Mouse (Mus musculus) neural tube, embryonic 12.5 days (tissue): ENCODE measurements at regions not wholly inside any gene's neighbourhood (a gene's known extent, or its start where the extent isn't known, plus 50 kb on each side); places are given as distances from the start of the nearest gene placed in this dataset.

Experiments used
- ATAC-seq: fragments of 200-750 bp; cut with Nextera tagmentation; 2 replicates; pipeline ENCODE4 v1.8.0; 2017; ENCODE audit warnings: low read depth, mild to moderate bottlenecking, moderate TSS enrichment, moderate library complexity; ENCODE audit not compliant: low FRiP score
- H3K27ac ChIP-seq: fragments of 300-500 bp; sonication (generic); 2 replicates; pipeline ENCODE4 v1.5.1; 2016
- H3K27me3 ChIP-seq: fragments of 300-500 bp; sonication (generic); replicated peaks from 2 replicates; pipeline ENCODE4 v1.6.1; 2016; ENCODE audit warnings: mild to moderate bottlenecking
- H3K36me3 ChIP-seq: fragments of 300-500 bp; sonication (generic); 2 replicates; pipeline ENCODE4 v1.6.1; 2016; ENCODE audit warnings: mild to moderate bottlenecking
- H3K4me1 ChIP-seq: fragments of 300-500 bp; sonication (generic); 2 replicates; pipeline ENCODE4 v1.6.1; 2016
- H3K4me2 ChIP-seq: fragments of 300-500 bp; sonication (generic); replicated peaks from 2 replicates; pipeline ENCODE4 v1.6.1; 2016; ENCODE audit warnings: mild to moderate bottlenecking
- H3K4me3 ChIP-seq: fragments of 300-500 bp; sonication (generic); 2 replicates; pipeline ENCODE4 v1.5.1; 2016
- H3K9ac ChIP-seq: fragments of 300-500 bp; sonication (generic); 2 replicates; pipeline ENCODE4 v1.6.1; 2016; ENCODE audit warnings: mild to moderate bottlenecking
- H3K9me3 ChIP-seq: fragments of 300-500 bp; sonication (generic); 2 replicates; pipeline ENCODE4 v1.6.1; 2016; ENCODE audit warnings: mild to moderate bottlenecking
- WGBS: fragments of 180-500 bp; shearing (Covaris S2); methylation state at CpG from one replicate; pipeline ENCODE4 v1.1.7; 2016; 5-methylcytosine and 5-hydroxymethylcytosine counted together

DNA sequence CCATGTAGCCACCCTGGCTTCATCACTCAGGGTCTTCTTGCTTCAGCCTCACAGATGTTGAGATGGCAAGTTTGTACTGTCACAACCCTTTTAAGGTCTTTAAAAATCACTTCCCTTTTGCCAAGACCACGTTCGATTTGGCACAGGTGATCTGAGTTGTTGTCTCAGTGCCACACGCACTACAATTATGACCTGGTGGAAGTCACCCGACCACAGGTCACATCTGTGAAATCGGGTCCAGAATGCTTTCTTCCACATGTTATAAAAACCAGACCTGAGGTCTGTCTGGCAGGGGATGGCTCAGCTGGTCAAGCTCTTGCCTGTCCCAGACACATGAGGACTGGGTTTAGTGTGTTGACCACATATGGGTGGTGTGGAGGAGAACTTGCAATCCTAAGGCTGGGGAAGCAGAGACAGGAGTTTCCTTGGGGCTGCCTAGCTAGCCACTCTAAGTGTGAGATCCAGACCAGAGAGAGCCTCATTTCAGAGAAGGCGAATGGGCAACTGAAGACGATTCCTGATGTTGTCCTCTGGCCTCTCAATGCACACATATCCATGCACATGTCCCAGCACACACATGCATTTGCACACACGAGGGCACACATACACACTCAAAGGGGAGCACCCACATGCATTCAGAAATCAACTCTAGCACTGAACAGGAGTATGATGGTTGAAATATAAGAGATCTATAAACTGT is 176.4 kb downstream of the Foxo1 start:
- ATAC-seq, result no peak
- Histone ChIP-seq H3K27ac (no peak overlapping the region), H3K9ac (no peak overlapping the region), H3K27me3 (no peaks in the 10 kb centered on the region), H3K4me3 (no peak overlapping the region), H3K4me1 (peaks cover 6% of the 10 kb centered on the region; the same call in 1 of the 2 replicates), H3K9me3 (no peaks in the 10 kb centered on the region), H3K4me2 (no peak overlapping the region), H3K36me3 (no peaks in the 10 kb centered on the region)
- WGBS, result 86% methylated on average over 8 of the region's 8 CpGs

DNA sequence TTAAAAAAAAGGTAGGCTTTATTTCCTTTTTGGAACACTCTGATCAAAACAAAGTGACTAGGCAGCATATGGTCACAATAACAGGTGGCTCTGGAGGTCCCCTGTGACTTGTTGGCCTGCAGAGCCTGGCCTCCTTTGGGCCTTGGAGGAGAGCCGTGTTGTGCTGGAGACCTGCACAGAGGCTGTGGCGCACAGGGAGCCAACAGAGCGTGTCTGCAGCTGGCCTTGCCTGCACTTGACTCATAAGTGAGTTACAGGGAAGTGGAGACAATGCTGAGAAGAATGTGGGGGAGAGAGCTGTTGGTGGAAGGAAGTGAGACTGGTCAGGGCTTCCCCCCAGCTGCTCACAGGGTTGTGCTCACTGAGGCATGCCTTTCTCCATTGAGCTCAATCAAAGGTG is 175.7 kb downstream of the Foxo1 start:
- ATAC-seq, result peak; percentile 44; the same call in 1 of the 2 replicates
- Histone ChIP-seq H3K27me3 (no peaks in the 10 kb centered on the region), H3K4me1 (peaks cover 6% of the 10 kb centered on the region; the same call in 1 of the 2 replicates), H3K4me3 (no peak overlapping the region), H3K9me3 (no peaks in the 10 kb centered on the region), H3K4me2 (no peak overlapping the region), H3K27ac (no peak overlapping the region), H3K9ac (no peak overlapping the region), H3K36me3 (no peaks in the 10 kb centered on the region)
- WGBS, result 29% methylated on average over 3 of the region's 3 CpGs

DNA sequence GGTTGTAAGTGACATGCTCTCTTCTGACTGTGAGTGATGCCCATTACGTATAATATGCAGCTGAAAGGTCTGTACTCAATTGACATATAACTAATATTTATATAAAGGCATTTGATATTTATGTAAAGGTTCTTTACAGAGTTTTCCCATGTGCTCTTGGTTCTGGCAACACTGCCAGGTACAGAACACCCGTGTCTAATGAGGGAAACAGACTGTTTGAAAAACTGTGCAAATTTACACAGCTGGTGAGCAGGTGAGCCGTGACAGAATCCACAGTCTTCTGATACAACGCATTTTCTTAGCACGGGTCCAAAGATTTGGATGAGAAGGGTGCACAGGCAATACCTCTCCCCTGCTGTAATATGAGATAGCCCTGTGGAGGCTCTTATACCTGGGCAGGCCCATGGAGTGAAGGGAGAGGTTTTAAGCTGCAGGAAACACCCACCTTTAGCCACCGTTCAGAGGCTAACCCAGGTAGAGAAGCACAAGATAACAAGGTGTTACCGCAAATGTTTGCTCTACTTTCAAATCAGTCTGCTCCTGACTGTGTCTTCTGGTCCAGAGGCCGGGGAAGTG is 161.0 kb downstream of the Foxo1 start:
- no peak for ATAC-seq
- no peaks in the 10 kb centered on the region for H3K36me3 ChIP-seq
- no peaks in the 10 kb centered on the region for H3K4me1 ChIP-seq
- no peak overlapping the region for H3K4me2 ChIP-seq
- H3K9ac ChIP-seq, result no peak overlapping the region
- H3K9me3 ChIP-seq, result no peaks in the 10 kb centered on the region
- H3K27ac ChIP-seq, result no peak overlapping the region
- WGBS, result 74% methylated on average over 8 of the region's 8 CpGs
- no peak overlapping the region for H3K4me3 ChIP-seq
- no peaks in the 10 kb centered on the region for H3K27me3 ChIP-seq

DNA sequence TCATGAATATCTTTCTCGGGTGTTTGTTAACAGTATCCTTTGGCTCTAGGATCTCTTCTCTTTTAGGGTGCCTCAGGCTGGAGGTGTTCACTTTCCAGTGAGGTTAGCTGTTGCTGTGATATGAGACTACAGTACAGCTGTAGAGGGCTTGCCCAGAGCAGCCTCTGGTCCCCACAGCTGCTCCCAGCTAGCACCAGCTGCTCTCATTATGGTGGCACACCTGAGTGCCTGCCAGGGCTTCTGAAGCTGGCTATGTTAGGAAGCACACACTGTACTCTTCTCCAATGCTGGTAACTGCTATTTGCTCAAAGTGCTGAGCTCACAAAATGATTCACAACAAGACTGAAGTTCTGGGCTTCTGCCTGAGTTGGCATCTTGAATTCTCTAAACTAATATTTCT is 154.7 kb downstream of the Foxo1 start:
- H3K36me3 ChIP-seq, result no peaks in the 10 kb centered on the region
- WGBS, result 88% methylated on average over 1 of the region's 1 CpGs
- no peak overlapping the region for H3K4me2 ChIP-seq
- H3K4me1 ChIP-seq, result no peaks in the 10 kb centered on the region
- no peak overlapping the region for H3K27ac ChIP-seq
- no peaks in the 10 kb centered on the region for H3K27me3 ChIP-seq
- H3K4me3 ChIP-seq, result no peak overlapping the region
- no peak overlapping the region for H3K9ac ChIP-seq
- no peak for ATAC-seq
- peaks cover 8% of the 10 kb centered on the region; the same call in 1 of the 2 replicates for H3K9me3 ChIP-seq

DNA sequence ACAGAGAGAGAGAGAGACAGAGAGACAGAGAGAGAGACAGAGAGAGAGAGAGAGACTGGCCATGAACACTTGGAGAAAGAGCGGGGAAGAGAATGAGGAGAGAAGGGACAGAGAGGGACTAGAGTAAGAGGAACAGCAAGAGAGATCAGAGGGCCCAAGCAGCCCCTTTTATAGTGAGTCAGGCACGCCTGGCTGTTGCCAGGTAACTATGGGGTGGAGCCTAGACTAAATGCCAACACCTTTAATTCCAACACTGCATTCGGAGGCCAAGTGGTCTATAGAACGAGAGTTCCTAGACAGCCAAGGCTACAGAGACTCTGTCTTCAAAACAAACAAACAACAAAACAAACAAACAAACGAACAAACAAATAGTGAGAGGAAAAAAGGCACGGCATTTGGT is 148.1 kb downstream of the Foxo1 start:
- no peak for ATAC-seq
- H3K27ac ChIP-seq, result no peak overlapping the region
- 54% methylated on average over 6 of the region's 6 CpGs for WGBS

DNA sequence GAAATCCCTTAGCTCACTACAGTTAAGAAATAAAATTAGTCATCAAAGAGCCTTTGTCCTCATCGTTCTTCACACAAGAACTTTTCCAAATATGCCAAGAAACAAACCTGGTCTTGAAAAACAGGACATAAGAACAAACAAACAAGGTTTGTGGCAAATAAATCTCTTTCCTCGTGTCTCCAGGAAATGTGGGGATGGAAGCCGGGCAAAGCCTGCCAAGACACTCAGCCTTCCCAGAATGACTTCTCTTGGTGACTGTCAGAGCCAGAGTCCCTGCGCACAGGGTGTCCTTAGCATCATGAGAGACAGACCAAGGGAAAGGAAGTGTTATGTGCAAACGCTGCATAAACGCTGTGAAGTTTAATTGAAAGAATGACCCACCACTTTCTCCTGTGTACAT is 147.2 kb downstream of the Foxo1 start:
- peaks cover 21% of the 10 kb centered on the region for H3K4me1 ChIP-seq
- WGBS, result 24% methylated on average over 6 of the region's 6 CpGs
- H3K4me2 ChIP-seq, result no peak overlapping the region
- no peak for ATAC-seq
- no peaks in the 10 kb centered on the region for H3K9me3 ChIP-seq
- H3K27ac ChIP-seq, result no peak overlapping the region
- H3K36me3 ChIP-seq, result no peaks in the 10 kb centered on the region
- no peak overlapping the region for H3K4me3 ChIP-seq
- H3K27me3 ChIP-seq, result no peaks in the 10 kb centered on the region
- no peak overlapping the region for H3K9ac ChIP-seq

More for the DNA sequence above, 148.1 kb downstream of the Foxo1 start:
- H3K9ac ChIP-seq, result no peak overlapping the region
- H3K4me3 ChIP-seq, result no peak overlapping the region
- H3K4me1 ChIP-seq, result peaks cover 21% of the 10 kb centered on the region
- no peak overlapping the region for H3K4me2 ChIP-seq
- no peaks in the 10 kb centered on the region for H3K36me3 ChIP-seq
- H3K27me3 ChIP-seq, result no peaks in the 10 kb centered on the region
- 0 out of 2 replicates have a peak, but pooled peaks cover under 1% of the 10 kb centered on the region for H3K9me3 ChIP-seq

DNA sequence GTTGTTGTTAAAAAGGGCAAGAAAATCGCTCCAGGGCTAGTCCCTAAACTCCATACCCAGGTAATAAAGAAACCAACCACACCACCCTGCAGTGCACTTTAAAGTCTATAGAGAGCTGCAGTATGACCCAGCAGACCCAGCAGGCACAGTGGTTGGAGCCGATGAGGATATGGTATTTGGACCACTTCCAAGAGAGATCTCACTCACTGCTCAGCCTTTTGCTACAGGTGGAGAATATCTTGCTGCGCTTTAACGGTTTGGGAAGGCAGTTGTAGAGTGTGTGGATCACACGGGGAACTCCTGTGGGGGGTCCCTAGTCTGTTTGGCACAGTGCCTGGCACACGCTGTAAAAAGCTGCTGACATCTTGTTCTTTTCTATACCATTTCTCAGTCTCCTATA is 145.9 kb downstream of the Foxo1 start:
- no peaks in the 10 kb centered on the region for H3K27me3 ChIP-seq
- no peak for ATAC-seq
- no peaks in the 10 kb centered on the region for H3K9me3 ChIP-seq
- 27% methylated on average over 6 of the region's 6 CpGs for WGBS
- H3K4me1 ChIP-seq, result peaks cover 21% of the 10 kb centered on the region
- no peak overlapping the region for H3K9ac ChIP-seq
- no peak overlapping the region for H3K4me2 ChIP-seq
- no peak overlapping the region for H3K4me3 ChIP-seq
- H3K27ac ChIP-seq, result no peak overlapping the region
- no peaks in the 10 kb centered on the region for H3K36me3 ChIP-seq

DNA sequence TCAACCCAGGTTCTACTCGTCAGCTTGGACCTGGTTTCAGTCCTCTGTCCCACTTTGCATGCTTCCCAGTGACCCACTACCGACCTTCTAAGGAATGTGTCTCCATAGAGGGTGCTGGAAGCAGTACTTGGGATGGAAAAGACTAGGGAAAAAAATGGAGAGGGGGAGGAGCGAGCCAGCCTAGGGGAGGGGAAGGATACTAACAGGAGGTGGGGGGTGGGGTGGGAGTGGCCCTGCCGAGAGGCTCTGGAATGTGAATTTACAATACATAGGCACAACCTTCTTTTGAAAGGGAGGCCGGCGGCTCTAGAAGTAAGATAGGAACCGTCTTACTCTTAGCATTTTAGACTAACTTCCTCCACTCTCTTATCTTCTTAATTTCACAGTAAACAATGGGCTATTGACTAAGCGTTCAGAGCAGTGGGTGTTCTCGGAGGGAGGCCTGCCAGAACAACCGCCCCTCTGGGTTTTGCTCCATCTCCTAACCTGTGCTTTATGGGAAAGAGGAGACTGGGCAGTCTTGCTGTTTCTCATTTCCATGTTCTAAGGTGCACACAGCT is 145.1 kb downstream of the Foxo1 start:
- Histone ChIP-seq H3K9ac (no peak overlapping the region), H3K27me3 (no peaks in the 10 kb centered on the region), H3K36me3 (no peaks in the 10 kb centered on the region), H3K9me3 (no peaks in the 10 kb centered on the region), H3K4me1 (peaks cover 21% of the 10 kb centered on the region), H3K4me3 (no peak overlapping the region), H3K27ac (no peak overlapping the region), H3K4me2 (peak overlapping the region; percentile 24; the same call in 1 of the 2 replicates)
- WGBS, result 4% methylated on average over 10 of the region's 10 CpGs
- no peak; the same call in 1 of the 2 replicates for ATAC-seq

DNA sequence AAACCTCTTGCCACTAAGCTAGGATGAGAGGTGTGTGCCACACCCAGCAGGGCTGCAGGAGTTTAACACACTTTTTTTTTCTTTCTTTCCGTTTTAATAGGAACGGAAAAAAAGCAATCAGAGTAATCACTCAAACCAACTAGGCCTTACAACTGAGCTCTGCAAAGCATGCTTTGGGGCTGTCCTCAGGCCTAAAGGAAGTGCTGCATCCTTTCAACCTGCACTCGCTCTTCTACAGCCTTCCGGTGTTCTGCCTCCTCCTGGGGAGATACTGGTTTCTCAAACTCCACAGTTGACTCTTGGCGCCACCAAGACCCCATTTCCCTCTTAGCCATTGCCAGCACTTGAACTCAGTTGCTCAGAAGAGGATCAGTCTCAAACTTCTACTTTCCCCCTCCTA is 143.2 kb downstream of the Foxo1 start:
- no peaks in the 10 kb centered on the region for H3K27me3 ChIP-seq
- ATAC-seq, result no peak
- no peaks in the 10 kb centered on the region for H3K9me3 ChIP-seq
- no peak overlapping the region for H3K9ac ChIP-seq
- WGBS, result 92% methylated on average over 5 of the region's 5 CpGs
- peaks cover 19% of the 10 kb centered on the region for H3K4me1 ChIP-seq
- H3K27ac ChIP-seq, result no peak overlapping the region
- H3K36me3 ChIP-seq, result no peaks in the 10 kb centered on the region
- no peak overlapping the region for H3K4me2 ChIP-seq
- H3K4me3 ChIP-seq, result no peak overlapping the region

DNA sequence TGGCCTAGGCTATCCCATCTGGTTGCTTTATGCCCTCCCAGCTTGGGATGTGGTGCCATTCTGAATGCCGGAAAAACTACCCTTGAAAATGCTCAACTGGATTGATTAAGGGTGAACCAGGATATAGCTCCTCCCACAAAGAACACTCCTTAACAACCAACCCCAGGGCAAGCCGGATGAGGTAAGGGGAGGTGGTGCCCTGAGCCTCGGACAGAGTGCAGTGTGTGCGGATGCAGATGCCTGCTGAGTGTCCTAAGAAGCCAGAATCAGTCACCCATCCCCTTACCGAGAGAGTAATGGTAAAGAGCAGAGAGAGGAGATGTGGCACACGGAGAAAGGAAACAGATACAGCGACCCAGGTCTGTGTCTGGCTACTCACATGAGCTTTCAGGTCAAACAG is 141.3 kb downstream of the Foxo1 start:
- Histone ChIP-seq H3K4me2 (no peak overlapping the region), H3K4me1 (peaks cover 11% of the 10 kb centered on the region), H3K9ac (no peak overlapping the region), H3K9me3 (no peaks in the 10 kb centered on the region), H3K4me3 (no peak overlapping the region), H3K36me3 (no peaks in the 10 kb centered on the region), H3K27me3 (no peaks in the 10 kb centered on the region), H3K27ac (no peak overlapping the region)
- WGBS, result 67% methylated on average over 7 of the region's 7 CpGs
- ATAC-seq, result no peak

DNA sequence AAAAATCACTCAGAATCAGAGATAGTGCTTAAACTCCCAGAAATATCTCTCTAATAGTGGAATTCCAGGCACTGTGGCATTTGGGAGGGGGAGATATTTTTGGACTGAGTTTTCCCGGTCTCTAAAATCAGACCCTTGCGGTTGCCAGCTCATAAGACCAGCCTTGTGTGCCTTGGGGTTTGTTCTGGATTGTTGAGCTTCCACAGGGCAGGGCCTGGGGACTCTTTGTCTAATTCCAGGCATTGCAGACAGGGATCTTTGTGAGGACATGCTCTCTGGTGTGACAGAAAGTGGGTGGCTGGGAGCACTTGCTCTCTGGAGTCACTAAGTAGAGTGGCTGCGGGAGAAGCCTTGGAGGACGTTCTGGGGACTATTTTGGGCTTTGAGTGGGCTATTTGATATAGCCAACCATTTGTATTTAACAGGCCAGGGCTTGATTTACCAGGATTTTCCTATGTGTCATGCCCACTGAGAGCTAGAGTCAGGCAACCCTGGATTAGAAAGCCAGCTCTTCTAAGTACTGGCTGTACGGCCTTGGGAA is 138.7 kb downstream of the Foxo1 start:
- no peak for ATAC-seq
- H3K36me3 ChIP-seq, result no peaks in the 10 kb centered on the region
- no peaks in the 10 kb centered on the region for H3K9me3 ChIP-seq
- no peaks in the 10 kb centered on the region for H3K4me1 ChIP-seq
- no peak overlapping the region for H3K9ac ChIP-seq
- WGBS, result 80% methylated on average over 5 of the region's 5 CpGs
- H3K27ac ChIP-seq, result no peak overlapping the region
- H3K4me2 ChIP-seq, result no peak overlapping the region
- no peaks in the 10 kb centered on the region for H3K27me3 ChIP-seq
- H3K4me3 ChIP-seq, result no peak overlapping the region

DNA sequence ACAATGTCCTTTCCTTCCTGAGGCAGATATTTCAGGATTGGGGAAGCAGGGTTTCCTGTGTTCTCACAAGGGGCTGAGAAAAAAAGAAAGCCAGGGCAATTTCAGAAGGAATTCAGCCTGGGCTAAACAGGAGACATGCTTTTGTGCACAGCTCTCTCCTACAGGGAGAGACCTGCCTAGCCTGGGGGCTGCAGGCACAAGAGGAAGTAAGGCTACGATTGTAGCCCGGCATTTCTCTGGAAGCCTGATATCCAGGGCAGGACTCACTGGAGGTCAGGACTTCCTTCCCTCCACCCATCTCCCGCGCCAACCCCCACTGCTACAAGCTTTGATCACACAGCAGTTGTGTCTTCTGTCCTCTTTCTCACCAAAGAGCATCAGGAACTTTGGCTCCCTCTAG is 136.5 kb downstream of the Foxo1 start:
- H3K27ac ChIP-seq, result no peak overlapping the region
- H3K9ac ChIP-seq, result no peak overlapping the region
- no peak for ATAC-seq
- H3K9me3 ChIP-seq, result no peaks in the 10 kb centered on the region
- H3K36me3 ChIP-seq, result no peaks in the 10 kb centered on the region
- H3K4me3 ChIP-seq, result no peak overlapping the region
- 37% methylated on average over 4 of the region's 4 CpGs for WGBS
- H3K4me1 ChIP-seq, result peaks cover 12% of the 10 kb centered on the region
- peaks cover 4% of the 10 kb centered on the region; the same call in 1 of the 2 replicates for H3K27me3 ChIP-seq
- H3K4me2 ChIP-seq, result no peak overlapping the region
